Mouse (Mus musculus): ENCODE data around the gene Ank3.

The Ank3 gene

DNA sequence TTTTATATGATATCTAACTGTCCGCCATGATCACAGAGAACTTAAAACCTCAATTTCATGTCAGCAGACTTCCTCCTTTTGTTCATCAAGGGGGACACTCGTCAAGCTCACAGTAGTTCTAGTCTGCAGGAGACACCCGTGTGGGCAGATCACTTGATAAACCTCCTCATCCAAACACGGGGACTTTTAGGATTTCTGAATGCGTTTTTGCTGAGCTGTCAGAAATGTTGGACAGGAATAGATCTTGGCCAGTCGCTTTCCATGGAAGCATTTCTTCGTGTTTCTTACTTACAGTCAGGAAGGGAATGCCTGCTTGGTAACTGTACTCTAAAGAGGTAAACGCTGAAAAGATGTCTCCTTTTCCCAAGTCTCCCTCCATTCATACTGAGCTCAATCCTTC is 598.5 kb downstream of the Ank3 start:
- no peak for DNase-seq (ENCODE audit: low spot score)

GRCm38 (mm10) chr10:70004058-70004457 is 605.5 kb downstream of the Ank3 start:
- no peak for DNase-seq (ENCODE audit: low spot score)

GRCm38 (mm10) chr10:70004831-70005230 is 606.3 kb downstream of the Ank3 start:
- no peak for DNase-seq (ENCODE audit: low spot score)

DNA sequence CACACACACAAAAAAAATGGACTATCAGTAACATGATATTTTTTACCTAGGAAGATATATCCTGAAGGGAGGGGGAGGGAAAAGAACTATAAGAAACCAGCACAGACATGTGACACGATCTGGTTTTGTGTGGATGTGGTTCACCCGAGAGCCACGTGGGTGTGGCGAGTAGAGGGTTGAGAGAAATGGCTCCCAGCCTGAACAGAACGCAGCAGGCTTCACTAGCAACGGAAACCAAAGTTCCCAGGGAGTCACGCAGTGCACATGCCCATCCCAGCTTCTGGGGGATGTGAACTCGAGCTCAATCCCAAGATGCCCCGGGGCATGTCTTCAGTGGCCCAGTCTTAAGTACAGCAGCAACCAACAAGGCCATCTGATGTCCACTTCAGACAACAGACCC is 607.8 kb downstream of the Ank3 start:
- no peak for DNase-seq (ENCODE audit: low spot score)

- DNase-seq (ENCODE audit: low spot score): no peak
Observed at GRCm38 (mm10) chr10:70011738-70012137, 613.2 kb downstream of the Ank3 start.

DNA sequence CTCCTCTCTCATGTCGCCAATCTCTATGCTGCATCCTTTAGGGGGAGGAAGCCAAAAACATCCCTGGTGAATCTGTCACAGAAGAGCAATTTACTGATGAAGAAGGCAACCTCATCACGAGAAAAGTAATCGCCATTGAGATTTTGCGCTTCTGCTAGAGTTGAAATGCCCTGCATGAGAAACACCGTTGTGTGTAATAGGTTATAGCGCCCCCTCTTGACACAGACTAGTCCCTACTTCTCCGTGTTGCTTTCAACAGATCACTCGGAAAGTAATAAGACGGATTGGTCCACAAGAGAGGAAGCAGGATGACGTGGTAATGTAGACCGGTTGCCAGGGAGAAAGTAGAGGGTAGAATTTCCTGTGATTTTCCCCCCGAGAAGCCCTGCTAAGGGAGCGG is 615.4 kb downstream of the Ank3 start:
- no peak for DNase-seq (ENCODE audit: low spot score)

- DNase-seq (ENCODE audit: low spot score): no peak
Observed at GRCm38 (mm10) chr10:70015201-70015600, 616.6 kb downstream of the Ank3 start.

DNA sequence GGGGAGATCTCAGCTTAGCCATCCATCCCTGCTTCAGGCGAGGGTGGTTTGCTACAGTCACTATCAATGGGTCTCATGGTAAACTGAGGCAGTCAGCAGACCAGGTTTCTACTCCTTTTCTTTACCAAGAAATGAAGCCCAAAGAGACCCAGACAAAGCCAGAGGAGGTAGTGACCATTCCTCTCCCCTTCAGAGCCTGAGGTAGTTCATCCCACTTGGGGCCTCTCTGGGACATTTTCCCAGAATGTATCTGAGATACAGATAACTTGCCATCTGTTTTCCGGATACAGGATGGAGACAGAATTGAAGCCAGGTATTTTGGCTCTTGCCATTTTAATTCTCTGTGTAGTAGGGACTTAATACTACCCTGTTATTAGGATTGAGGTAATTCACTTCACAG is 620.1 kb downstream of the Ank3 start:
- no peak for DNase-seq (ENCODE audit: low spot score)

- DNase-seq (ENCODE audit: low spot score): peak; percentile 31
Observed at GRCm38 (mm10) chr10:70021667-70022066, 623.1 kb downstream of the Ank3 start.

DNA sequence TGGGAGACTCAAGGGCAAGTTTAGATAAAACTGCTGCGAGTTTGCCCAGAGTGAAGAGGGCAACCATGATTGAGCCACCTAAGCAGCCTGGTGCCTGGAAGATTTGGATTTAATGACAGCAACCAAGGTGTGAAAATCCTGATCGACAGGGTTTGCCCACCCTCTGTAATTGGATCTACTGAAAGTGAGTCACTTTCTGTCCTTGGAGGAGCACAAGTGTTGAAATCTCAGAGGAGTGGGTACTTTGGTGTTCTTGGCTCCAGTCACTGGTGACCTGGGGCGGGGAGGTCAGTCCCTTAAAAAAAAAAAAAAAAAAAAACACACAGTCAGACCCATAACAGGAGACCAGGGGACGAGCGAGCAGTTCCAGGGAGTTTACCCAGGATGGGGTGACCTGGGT is 624.0 kb downstream of the Ank3 start:
- no peak for DNase-seq (ENCODE audit: low spot score)

GRCm38 (mm10) chr10:70023861-70024260 is 625.3 kb downstream of the Ank3 start:
- no peak for DNase-seq (ENCODE audit: low spot score)

- no peak for DNase-seq (ENCODE audit: low spot score)
Observed at GRCm38 (mm10) chr10:70031942-70032341, 633.4 kb downstream of the Ank3 start.

GRCm38 (mm10) chr10:70032982-70033381 is 634.4 kb downstream of the Ank3 start:
- no peak for DNase-seq (ENCODE audit: low spot score)

DNA sequence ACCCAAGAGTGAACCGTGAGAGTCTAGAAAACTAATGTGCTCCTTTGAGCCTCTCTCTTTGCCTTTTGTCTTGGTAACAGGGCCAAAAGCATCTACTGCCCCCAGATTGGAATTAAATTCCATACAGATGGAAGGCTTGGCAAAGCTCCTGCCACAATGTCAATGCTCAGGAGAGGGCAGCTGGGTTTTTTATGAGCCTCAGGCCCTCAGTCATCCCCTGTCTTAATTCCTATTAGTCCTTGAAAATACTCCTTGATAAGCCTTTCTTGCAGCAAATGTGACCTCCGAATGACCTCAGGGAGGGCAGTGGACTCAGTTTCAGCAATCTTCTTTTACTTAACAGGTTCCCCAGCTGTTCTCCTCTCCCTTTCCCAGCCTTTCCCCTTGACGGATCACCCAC is 635.3 kb downstream of the Ank3 start:
- DNase-seq (ENCODE audit: low spot score): no peak

DNA sequence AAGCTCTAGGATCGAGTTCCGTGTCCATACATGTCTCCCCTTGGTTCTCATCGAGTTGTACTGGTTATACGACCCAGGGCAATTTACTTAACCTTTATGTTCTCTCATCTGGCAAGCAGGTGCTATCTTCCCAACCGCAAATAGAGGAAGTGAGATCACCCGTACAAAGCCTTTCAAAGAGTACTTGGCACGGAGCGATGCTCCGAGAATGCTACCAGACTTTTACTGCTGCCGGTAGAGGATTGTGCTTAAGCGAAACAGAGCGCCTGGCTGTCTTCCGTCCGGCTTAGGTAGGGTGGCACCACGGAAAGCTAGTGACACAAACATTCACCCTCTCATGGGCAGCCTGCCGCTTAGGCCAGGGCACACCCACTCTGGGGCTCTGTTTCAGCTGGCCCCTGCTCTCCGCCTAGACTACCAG is 641.3 kb downstream of the Ank3 start:
- peak; percentile 13 for DNase-seq (ENCODE audit: low spot score)

GRCm38 (mm10) chr10:70041562-70041961 is 643.0 kb downstream of the Ank3 start:
- no peak for DNase-seq (ENCODE audit: low spot score)

DNA sequence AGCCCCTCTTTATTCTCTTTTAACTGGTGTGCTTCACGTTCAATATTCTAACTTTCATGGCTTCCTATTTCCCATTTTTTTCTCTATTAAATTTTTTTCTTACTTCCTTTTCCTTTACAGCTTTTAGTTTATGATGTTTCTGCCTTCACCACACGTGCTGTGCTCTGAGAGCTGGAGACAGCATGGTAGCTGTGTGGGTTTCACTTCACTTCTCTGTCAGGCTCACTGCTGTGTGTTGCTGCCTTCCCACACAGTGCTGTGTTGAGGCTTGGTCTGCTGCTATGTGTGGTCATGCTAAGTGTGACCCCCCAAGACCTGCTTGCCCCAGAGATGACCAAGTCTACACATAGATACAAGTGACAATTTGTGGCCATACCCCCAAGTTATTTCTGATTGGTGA is 647.1 kb downstream of the Ank3 start:
- DNase-seq (ENCODE audit: low spot score): no peak

DNA sequence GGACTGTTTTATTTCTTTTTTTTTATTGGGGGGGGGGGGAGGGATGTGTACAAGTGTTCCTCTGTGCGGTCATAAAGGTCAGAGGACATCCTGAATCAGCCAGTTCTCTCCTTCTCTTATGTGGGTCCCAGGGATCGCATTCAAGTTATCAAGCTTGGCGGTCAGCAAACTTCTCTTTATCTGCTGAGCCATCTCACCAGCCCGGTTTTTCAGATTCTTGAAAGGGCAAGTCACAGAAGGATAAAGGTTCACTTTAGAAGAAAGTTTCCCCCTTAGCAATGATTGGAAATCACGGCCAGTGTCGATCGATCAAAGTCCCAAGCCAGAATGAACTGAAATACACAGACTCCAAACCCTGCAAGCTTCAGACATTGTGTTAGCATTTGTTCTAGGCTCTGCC is 651.2 kb downstream of the Ank3 start:
- DNase-seq (ENCODE audit: low spot score): no peak

DNA sequence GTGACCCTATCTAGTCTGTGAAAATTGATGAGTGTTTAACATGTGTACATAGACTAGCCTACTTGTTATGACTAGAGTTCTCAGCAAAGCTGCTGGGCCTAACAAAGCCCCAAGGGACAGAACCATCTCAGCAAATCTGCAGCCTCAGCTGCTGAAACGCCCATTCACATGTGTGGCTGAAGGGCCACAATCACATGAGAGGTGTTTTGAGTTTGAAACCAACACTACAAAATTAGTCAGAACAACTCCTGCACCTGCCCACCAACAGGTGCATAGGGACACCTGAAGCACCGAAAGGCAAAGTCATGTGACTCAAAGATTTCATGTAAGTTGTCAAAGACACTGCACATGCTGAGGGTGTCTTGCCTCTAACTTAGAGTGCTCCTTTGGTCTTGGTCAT is 656.7 kb downstream of the Ank3 start:
- DNase-seq (ENCODE audit: low spot score): no peak

- no peak for DNase-seq (ENCODE audit: low spot score)
Observed at GRCm38 (mm10) chr10:70057064-70057463, 658.5 kb downstream of the Ank3 start.

- DNase-seq (ENCODE audit: low spot score): no peak
Observed at GRCm38 (mm10) chr10:70060021-70060688, 661.6 kb downstream of the Ank3 start.

DNA sequence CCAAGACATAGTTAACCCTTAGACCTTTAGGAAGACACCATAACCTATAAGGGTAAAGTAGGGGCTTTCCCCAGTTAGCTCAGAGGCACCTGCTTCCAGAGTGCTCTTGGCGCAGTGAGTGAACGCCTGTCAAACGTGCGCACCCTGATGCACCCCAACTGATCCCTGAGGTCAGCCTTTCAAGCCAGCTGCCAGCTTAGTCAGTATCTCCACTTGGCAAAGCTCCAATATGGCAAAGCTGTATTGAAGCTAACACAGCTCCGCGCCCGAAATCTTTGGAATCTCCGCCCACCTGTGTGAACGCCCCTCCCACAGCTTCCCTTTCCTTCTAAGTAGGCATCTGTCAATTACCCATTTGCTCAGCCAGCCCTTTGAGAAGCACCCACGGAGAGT is 662.1 kb downstream of the Ank3 start:
- no peak for DNase-seq (ENCODE audit: low spot score)

DNA sequence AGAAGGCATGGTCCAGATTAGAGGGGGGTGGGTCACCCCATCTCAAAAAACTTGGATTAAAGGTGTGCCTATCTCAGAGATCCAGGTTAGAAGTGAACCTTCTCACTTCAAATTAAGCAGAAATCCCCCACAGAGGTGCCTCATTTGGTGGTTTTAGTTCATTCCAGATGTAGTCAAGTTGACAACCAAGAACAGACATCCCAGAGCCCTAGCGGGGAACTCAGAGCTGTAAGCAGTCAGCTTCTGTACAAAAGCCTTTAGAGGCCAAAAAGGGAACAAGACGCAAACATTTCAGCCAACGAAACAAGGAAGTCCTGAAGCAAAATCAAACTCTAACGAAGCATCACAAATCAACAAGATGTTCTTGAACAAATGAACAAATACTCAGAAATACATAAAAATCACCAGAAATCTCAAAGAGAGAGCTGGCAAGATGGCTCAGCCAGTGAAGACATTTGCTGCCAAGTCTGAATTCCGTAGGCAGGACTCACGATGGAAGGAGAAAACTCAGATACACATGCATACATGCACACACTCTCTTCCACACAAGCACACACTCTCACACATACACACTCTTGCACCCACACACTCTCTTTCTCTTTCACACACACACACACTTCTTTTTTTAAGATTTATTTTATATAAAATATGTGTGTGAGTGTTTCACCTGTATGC is 665.4 kb downstream of the Ank3 start:
- no peak for DNase-seq (ENCODE audit: low spot score)

GRCm38 (mm10) chr10:70065191-70065590 is 666.6 kb downstream of the Ank3 start:
- no peak for DNase-seq (ENCODE audit: low spot score)

Data from spleen, adult 12 weeks (tissue).